Mouse (Mus musculus) midbrain, embryonic 14.5 days (tissue): ENCODE results near the gene Uap1. TPM values are rescaled to one million over a fixed set of nuclear protein-coding genes. Genes with fewer than 3 reads are reported as not detected.
A peak's percentile ranks its signal among the peaks of the same experiment; 100 is the strongest.

ENCODE experiments used
- ATAC-seq: fragments of 200-750 bp; cut with Nextera tagmentation; 2 replicates; pipeline ENCODE4 v1.8.0; 2017; ENCODE audit warnings: moderate number of reproducible peaks, moderate library complexity; ENCODE audit not compliant: low FRiP score, low TSS enrichment
- DNase-seq: peaks from one replicate; pipeline ENCODE4 v3.0.0-alpha.2; 2015
- H3K27ac ChIP-seq: fragments of 300-500 bp; sonication (generic); replicated peaks from 2 replicates; pipeline ENCODE4 v1.5.1; 2014; ENCODE audit warnings: mild to moderate bottlenecking, low read depth, low read length, moderate library complexity
- H3K27me3 ChIP-seq: fragments of 300-500 bp; sonication (generic); 2 replicates; pipeline ENCODE4 v1.6.1; 2014; ENCODE audit warnings: low read length, control low read depth, mixed read lengths; ENCODE audit not compliant: control insufficient read depth, insufficient read depth
- H3K36me3 ChIP-seq: fragments of 300-500 bp; sonication (generic); 2 replicates; pipeline ENCODE4 v1.6.1; 2014; ENCODE audit warnings: low read length, control low read depth; ENCODE audit not compliant: control insufficient read depth, insufficient read depth
- H3K4me1 ChIP-seq: fragments of 300-500 bp; sonication (generic); 2 replicates; pipeline ENCODE4 v1.6.1; 2014; ENCODE audit warnings: mild to moderate bottlenecking, antibody characterized with exemption, low read length, control low read depth; ENCODE audit not compliant: control insufficient read depth, insufficient read depth
- H3K4me2 ChIP-seq: fragments of 300-500 bp; sonication (generic); 2 replicates; pipeline ENCODE4 v1.6.1; 2014; ENCODE audit warnings: mild to moderate bottlenecking, low read length, moderate library complexity
- H3K4me3 ChIP-seq: fragments of 300-500 bp; sonication (generic); replicated peaks from 2 replicates; pipeline ENCODE4 v1.5.1; 2014; ENCODE audit warnings: low read depth, low read length
- H3K9ac ChIP-seq: fragments of 300-500 bp; sonication (generic); replicated peaks from 2 replicates; pipeline ENCODE4 v1.6.1; 2014; ENCODE audit warnings: mild to moderate bottlenecking, low read length, moderate library complexity
- H3K9me3 ChIP-seq: fragments of 300-500 bp; sonication (generic); 2 replicates; pipeline ENCODE4 v1.6.1; 2016; ENCODE audit warnings: low read length, control low read depth, mixed read lengths; ENCODE audit not compliant: control insufficient read depth
- WGBS: fragments of 180-500 bp; shearing (Covaris S2); extraction: QIAGEN DNeasy Blood & Tissue Kit; methylation state at CpG from one replicate; pipeline ENCODE4 v1.1.7; 2014; 5-methylcytosine and 5-hydroxymethylcytosine counted together
- polyA plus RNA-seq: library from polyadenylated mRNA; unstranded; fragments of >200 nt; fragmentation: Nextera tagmentation; extraction: Ambion mirVana; gene quantifications from 2 replicates; pipeline ENCODE4 v1.2.1, GENCODE M21; 2014

The Uap1 gene
- polyA plus RNA-seq, 1 experiment from 2014 or later = 67.5 TPM

DNA sequence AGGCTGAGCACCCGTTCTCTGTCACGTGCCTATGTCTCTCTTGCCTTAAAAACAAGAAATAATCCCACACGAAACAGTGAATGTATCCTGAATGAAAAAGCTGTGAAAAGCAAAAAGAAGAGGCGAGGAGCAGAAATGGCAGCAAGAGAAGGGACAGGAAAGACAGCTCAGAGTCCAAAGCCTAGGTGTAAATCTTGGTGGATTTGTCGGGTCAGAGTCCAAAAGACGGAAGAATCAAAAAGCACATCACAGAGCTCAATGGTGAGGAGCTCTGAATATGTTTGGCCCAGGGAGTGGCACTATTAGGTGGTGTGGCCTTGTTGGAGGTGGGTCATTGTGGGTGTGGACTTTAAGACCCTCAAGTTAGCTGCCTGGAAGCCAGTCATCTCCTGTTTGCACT is 31.6 kb upstream of the Uap1 start:
- Histone ChIP-seq H3K4me1 (no peaks in the 10 kb centered on the region), H3K27ac (no peak overlapping the region), H3K4me3 (no peak overlapping the region), H3K4me2 (no peak overlapping the region), H3K27me3 (no peaks in the 10 kb centered on the region), H3K9me3 (no peaks in the 10 kb centered on the region), H3K36me3 (peaks cover 74% of the 10 kb centered on the region), H3K9ac (no peak overlapping the region)
- WGBS = 97% methylated on average over 6 of the region's 6 CpGs
- DNase-seq (no peak), ATAC-seq (no peak)

DNA sequence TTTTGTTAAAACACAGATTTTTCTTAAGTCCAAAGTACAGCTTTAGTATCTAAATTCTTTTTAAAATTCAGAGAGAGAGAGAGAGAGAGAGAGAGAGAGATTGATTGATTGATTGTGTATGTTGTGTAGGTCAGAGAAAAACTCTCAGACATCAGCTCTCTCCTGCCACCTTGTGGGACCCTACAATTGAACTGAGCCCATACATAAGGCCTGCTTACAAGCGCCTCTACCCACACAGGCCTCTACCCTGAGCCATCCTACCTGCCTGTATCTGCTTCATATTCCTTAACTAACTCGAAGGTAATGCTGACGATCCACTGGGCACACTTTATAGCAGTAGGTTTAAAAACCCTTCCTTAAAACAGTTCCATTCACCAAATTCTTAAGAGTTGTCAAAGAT is 25.6 kb upstream of the Uap1 start:
- Histone ChIP-seq H3K4me1 (no peaks in the 10 kb centered on the region), H3K4me3 (no peak overlapping the region), H3K4me2 (no peak overlapping the region), H3K9me3 (no peaks in the 10 kb centered on the region), H3K9ac (no peak overlapping the region), H3K27ac (no peak overlapping the region), H3K27me3 (no peaks in the 10 kb centered on the region), H3K36me3 (peaks cover 60% of the 10 kb centered on the region)
- DNase-seq (peak; percentile 69), ATAC-seq (no peak)
- 82% methylated on average over 3 of the region's 3 CpGs for WGBS

DNA sequence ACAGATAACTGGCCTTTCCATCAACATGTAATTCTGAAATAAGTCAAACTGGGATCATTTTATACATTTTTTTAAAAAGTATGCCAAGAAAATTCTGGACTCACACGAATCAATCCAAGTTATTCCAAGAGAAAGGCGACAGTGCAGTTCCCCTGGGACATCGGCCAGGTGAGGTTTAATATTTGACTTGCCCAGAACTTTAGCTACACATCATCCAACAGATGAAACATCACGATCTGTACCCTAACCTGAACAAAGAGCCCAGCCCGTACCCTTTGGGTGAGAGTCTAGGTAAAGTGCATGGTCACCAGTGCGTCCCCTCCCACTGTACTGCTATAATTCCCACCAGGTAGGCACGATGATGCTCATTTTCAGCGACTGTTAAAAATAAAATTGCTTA is 21.5 kb upstream of the Uap1 start:
- peaks cover 72% of the 10 kb centered on the region for H3K36me3 ChIP-seq
- no peak overlapping the region for H3K4me3 ChIP-seq

DNA sequence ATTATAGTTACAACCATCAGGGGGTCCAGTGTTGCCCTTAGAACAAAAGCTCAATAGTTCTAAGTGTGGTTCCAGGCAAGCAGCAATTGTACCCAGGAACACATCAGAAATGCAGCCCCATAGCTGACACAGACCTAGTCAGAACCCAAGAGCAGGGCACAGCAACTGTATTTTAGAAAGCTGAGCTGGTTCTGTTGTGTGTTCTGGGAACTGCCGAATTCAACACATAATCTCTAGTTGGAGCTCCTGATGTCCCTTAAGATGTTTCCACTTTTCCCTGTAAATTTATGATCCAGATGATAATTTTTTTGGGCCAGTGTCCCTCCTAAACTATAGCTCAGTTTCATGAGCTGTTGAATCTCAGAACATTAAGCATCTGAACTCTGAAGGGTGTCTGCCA is 17.2 kb upstream of the Uap1 start:
- 100% methylated on average over 1 of the region's 1 CpGs for WGBS
- no peak overlapping the region for H3K27ac ChIP-seq
- no peak for DNase-seq

More for the DNA sequence above, 21.5 kb upstream of the Uap1 start:
- no peak for ATAC-seq
- WGBS = 95% methylated on average over 8 of the region's 8 CpGs
- H3K9ac ChIP-seq = no peak overlapping the region
- H3K4me1 ChIP-seq = no peaks in the 10 kb centered on the region
- no peaks in the 10 kb centered on the region for H3K9me3 ChIP-seq
- no peaks in the 10 kb centered on the region for H3K27me3 ChIP-seq
- H3K4me2 ChIP-seq = no peak overlapping the region
- no peak overlapping the region for H3K27ac ChIP-seq
- DNase-seq = no peak

DNA sequence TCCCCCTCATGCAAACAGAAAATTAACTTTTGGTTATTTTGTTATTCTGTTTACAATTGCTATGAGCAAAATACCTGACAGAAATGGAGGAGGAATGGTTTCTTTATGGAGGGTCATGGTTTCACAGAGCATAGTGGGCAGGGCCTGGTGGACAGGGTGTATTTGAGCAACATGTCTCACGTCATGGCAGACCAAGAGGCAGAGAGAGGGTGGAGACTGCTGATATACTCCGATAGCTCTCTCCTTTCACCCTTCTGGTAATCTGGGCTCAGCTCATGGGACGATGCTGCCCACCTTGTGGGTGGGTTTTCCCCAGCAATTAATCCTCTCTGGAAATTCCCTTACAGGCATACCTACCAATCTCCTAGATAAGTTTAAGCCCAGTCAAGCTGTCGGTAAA is 15.5 kb upstream of the Uap1 start:
- no peak overlapping the region for H3K4me2 ChIP-seq
- no peaks in the 10 kb centered on the region for H3K9me3 ChIP-seq
- no peak overlapping the region for H3K4me3 ChIP-seq

More for the DNA sequence above, 17.2 kb upstream of the Uap1 start:
- Histone ChIP-seq H3K9ac (no peak overlapping the region), H3K4me1 (no peaks in the 10 kb centered on the region), H3K4me3 (no peak overlapping the region), H3K36me3 (peaks cover 38% of the 10 kb centered on the region), H3K9me3 (no peaks in the 10 kb centered on the region), H3K27me3 (no peaks in the 10 kb centered on the region), H3K4me2 (no peak overlapping the region)
- no peak for ATAC-seq

DNA sequence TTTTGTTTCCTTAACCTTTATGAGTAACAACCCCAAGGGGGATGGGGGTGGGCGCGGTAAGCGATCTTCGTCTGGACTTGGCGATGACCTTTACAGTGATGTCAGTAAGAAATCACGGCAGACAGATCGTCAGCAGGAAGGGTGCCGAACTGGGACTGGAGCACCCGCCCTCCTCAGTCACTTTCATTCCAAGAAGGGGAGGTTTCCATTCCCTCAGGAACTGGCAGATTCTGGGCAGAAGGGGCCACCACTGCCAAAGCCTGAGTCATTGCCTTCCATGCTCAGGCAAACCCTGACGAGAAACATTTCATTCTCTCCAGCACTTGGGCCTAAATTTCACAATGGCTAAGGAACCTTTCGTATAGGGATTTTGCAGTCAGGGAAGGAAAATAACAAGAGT is 13.8 kb upstream of the Uap1 start:
- H3K4me2 ChIP-seq = no peak overlapping the region
- no peak for ATAC-seq
- no peak overlapping the region for H3K27ac ChIP-seq
- H3K9ac ChIP-seq = no peak overlapping the region
- H3K4me1 ChIP-seq = no peaks in the 10 kb centered on the region
- no peak for DNase-seq
- no peaks in the 10 kb centered on the region for H3K27me3 ChIP-seq
- 86% methylated on average over 11 of the region's 11 CpGs for WGBS
- H3K4me3 ChIP-seq = no peak overlapping the region
- no peaks in the 10 kb centered on the region for H3K9me3 ChIP-seq
- H3K36me3 ChIP-seq = peaks cover 12% of the 10 kb centered on the region

More for the DNA sequence above, 15.5 kb upstream of the Uap1 start:
- H3K36me3 ChIP-seq = peaks cover 27% of the 10 kb centered on the region
- H3K4me1 ChIP-seq = no peaks in the 10 kb centered on the region
- no peak overlapping the region for H3K27ac ChIP-seq
- DNase-seq (no peak), ATAC-seq (no peak)
- H3K9ac ChIP-seq = no peak overlapping the region
- no peaks in the 10 kb centered on the region for H3K27me3 ChIP-seq
- WGBS = 75% methylated on average over 4 of the region's 4 CpGs

DNA sequence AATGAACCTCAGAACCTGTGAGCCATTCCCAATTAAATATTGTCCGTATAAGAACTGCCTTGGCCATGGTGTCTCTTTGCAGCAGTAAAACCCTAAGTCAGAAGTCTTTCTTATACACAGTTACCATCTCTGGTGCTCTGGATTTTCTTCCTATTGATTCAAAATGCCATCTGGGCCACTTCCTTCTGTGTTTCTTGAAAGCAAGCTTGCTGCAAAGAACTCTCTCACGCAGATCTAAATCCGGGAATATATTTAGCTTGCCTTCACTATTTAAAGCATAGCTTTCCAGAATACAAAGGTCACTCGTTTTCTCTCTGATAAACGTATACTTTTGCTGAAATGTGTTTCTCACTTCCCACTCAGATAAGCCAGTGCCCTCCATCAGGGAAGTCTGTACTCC is 11.8 kb upstream of the Uap1 start:
- H3K27ac ChIP-seq = no peak overlapping the region
- DNase-seq (no peak), ATAC-seq (no peak)
- no peak overlapping the region for H3K4me2 ChIP-seq
- H3K36me3 ChIP-seq = no peaks in the 10 kb centered on the region
- 89% methylated on average over 5 of the region's 5 CpGs for WGBS
- no peak overlapping the region for H3K9ac ChIP-seq
- H3K9me3 ChIP-seq = no peaks in the 10 kb centered on the region
- no peaks in the 10 kb centered on the region for H3K27me3 ChIP-seq
- H3K4me3 ChIP-seq = no peak overlapping the region
- no peaks in the 10 kb centered on the region for H3K4me1 ChIP-seq

DNA sequence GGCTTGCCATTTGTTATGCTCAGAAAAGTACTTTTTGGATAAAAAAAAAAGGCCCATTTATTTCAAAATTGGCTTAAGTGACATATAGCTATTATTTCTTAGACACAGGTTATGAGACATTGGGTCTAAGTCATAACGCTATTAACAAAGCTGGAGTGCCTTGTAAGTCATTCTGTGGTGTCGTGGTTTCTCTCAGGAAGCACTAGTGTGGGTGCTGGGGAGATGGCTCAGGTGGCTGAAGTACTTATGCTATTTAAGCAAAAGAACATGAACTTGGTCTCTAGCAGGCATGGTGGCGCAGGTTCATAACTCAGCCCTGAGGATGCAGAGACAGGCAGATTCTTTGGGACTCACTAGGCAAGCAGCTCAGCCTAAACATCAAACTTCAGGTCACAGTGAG is 10.4 kb upstream of the Uap1 start:
- no peaks in the 10 kb centered on the region for H3K27me3 ChIP-seq
- WGBS = 94% methylated on average over 3 of the region's 3 CpGs
- H3K27ac ChIP-seq = no peak overlapping the region
- no peak overlapping the region for H3K4me3 ChIP-seq
- H3K4me1 ChIP-seq = no peaks in the 10 kb centered on the region
- ATAC-seq = no peak
- H3K36me3 ChIP-seq = no peaks in the 10 kb centered on the region
- no peak for DNase-seq
- H3K4me2 ChIP-seq = no peak overlapping the region
- H3K9ac ChIP-seq = no peak overlapping the region
- H3K9me3 ChIP-seq = no peaks in the 10 kb centered on the region

DNA sequence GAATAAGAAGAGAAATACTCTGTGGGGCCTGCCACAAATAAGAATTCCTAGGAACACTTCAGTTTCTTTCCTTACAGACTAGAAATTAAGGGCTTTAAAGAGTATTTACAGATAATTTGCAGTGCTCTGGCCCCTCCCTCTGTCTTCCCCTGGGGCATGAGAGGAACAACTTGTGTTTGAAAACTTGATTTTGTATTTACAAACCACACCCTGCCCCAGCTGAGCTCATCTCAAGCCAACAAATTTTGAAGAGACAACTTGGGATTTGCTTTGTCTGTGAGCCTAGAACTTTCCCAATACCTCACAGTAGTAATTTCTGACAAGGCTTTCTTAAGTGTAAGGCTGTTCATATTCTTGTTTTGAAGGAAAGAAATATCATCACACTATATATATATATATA is 7.9 kb upstream of the Uap1 start:
- ATAC-seq (no peak), DNase-seq (no peak)
- H3K4me1 ChIP-seq = no peaks in the 10 kb centered on the region
- H3K4me2 ChIP-seq = no peak overlapping the region
- no peak overlapping the region for H3K4me3 ChIP-seq
- no peaks in the 10 kb centered on the region for H3K36me3 ChIP-seq
- H3K27me3 ChIP-seq = no peaks in the 10 kb centered on the region
- H3K9me3 ChIP-seq = no peaks in the 10 kb centered on the region
- no peak overlapping the region for H3K27ac ChIP-seq
- no peak overlapping the region for H3K9ac ChIP-seq
